Mouse (Mus musculus): Measurements from ENCODE around the gene Sap25.

- TF ChIP-seq CEBPB (IDR thresholded peaks at IDR 0.05; ENCODE audit: insufficient read depth, poor library complexity, severe bottlenecking) (no peak), USF1 (IDR thresholded peaks at IDR 0.05; ENCODE audit: low read depth) (no peak), POLR2A (IDR thresholded peaks at IDR 0.05; ENCODE audit: insufficient read length, low read depth) (no peak), MYOG (IDR thresholded peaks at IDR 0.05; ENCODE audit: control insufficient read depth in 1 of 3, insufficient read depth in 1 of 3, insufficient read length in 2 of 3, low read depth in 2 of 3) (no peak), MAX (IDR thresholded peaks at IDR 0.05; ENCODE audit: low read depth) (no peak), TCF12 (IDR thresholded peaks at IDR 0.05; ENCODE audit: insufficient read depth, poor library complexity, severe bottlenecking) (no peak)
These were observed 9.5 kb upstream of the Sap25 start for GRCm38 (mm10) chr5:137631591-137631990.

Measured in myocyte (in vitro differentiated cells).